Mouse (Mus musculus) bone marrow, adult 2 months (tissue): ENCODE measurements around the gene Axin1.

Source experiments
- CTCF ChIP-seq: fragments of 200-500 bp; IDR thresholded peaks from 2 replicates; pipeline ENCODE4 v1.5.1; 2011; ENCODE audit warnings: low read length, control low read depth; ENCODE audit not compliant: control insufficient read depth, insufficient read depth
- POLR2A ChIP-seq: fragments of 200-500 bp; IDR thresholded peaks from 2 replicates; pipeline ENCODE4 v1.6.1; 2011; ENCODE audit warnings: low read depth, mild to moderate bottlenecking, control low read depth, low read length, borderline replicate concordance; ENCODE audit not compliant: control insufficient read depth

GRCm38 (mm10) chr17:26101478-26101877 lies 37.0 kb upstream of the Axin1 start:
- TF ChIP-seq POLR2A (no peak), CTCF (no peak)
